Mouse (Mus musculus): ENCODE measurements around the gene Srrm1. TPM values are rescaled to one million over a fixed set of nuclear protein-coding genes. Genes with fewer than 3 reads are reported as not detected.
"Not testable (repeated sequence)": the region's sequence is repeated elsewhere in the genome, so short reads cannot be mapped to it uniquely, and the experiment has no call there.

The Srrm1 gene
- total RNA-seq, 2 experiments from 2014 or later, result 99.3 to 114 TPM

DNA sequence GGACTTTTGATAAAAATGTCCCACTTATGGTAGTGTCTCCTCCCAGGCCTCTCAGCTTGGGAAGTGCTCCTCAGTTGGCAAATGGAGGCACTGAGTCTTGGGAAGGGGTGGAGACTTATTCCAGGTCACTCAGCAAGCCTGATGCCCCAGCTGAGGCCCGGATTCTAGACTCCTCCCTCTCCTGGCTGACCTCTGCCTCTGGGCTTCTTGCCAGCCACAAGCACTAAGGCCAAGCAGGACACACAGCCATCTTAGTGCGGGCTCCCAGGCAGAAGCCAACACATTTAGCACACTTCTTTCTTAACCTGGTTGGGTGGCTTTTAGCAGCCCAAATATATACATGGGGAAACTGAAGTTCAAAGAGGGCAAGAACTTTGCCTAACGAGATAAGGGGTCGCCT, 46.6 kb downstream of the Srrm1 start:
- DNase-seq (ENCODE audit: low spot score in 2 of 2), result peak; percentile 54 to 55

GRCm38 (mm10) chr4:135302261-135302660, 50.9 kb downstream of the Srrm1 start:
- no peak for DNase-seq (ENCODE audit: low spot score in 2 of 2)

DNA sequence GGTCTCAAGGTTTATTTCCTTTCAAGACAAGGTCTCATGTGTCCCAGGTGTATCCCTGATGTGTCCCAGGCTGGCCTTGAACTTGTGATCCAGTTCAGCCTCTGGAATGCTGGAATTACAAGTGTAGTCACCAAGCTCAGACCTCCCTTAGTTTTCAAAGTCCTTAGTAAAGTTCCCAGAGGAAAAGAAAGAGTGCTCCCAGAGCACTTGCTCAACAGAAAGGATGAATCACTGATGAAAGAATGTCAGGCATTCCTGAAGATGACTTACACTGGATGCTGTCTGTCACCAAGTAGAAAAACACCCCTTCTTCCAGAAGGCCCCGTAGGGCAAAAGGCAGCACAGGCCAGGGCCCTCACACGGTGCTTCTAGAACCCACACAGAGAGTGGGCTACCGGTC, 52.0 kb downstream of the Srrm1 start:
- DNase-seq (ENCODE audit: low spot score in 2 of 2), result no peak

DNA sequence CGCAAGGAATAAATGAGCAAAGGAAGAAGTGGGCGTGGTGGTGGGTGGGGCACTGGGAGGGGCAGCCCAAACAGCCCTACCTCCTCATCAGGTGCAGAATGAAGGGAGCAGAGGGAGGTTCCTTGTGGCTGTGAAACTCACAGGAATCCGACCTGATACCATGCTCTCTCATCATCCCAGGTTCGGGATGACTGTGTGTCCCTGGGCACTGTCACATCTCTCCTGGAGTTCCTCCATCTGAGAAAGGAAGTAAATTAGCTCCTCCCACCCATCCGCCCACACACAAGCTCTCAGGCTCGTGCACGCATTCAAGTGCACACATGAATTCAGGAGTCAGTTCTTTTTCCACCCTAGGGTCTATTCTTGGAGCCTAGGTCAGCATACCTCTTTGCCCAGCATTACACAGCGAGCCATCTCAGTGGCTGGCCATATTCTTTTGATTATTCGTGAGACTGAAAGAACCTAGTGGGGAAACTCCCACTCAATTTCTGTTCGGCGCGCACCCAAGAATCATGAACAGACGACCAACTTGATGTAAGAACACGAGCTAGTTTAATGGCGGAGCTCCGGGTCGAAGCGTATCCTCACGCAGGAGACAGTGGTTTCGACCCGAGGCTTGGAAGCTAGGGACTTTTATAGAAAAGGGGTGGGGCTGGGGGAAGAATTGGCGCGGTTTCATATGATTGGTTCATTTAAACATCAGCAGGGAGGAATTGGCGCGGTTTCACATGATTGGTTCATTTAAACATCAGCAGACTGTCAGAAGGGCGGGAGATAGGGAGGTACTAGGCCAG, 52.7 kb downstream of the Srrm1 start:
- no peak for DNase-seq (ENCODE audit: low spot score in 2 of 2)

DNA sequence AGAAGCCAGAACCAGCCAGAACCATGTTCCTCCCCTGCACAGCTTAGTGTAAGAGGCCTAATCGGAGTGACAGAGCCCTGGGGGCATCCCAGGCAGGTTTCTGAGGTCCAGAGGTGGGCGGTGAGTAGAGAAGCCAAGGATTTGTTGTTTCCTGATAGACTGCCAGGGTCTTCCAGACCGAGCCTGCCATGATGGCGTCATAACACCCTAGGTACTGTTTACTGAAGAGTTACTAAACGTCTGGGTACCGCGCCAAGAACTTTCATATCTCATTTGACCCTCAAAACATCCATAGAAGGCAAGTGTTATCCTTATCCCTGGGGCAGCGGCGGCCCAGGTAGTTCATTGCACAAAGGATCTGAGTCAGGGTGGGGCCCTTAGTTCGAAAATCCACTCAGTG, 54.4 kb downstream of the Srrm1 start:
- no peak for DNase-seq (ENCODE audit: low spot score in 2 of 2)

- no peak for DNase-seq (ENCODE audit: low spot score in 2 of 2)
Observed at GRCm38 (mm10) chr4:135297931-135298546, 55.1 kb downstream of the Srrm1 start.

GRCm38 (mm10) chr4:135297146-135297545, 56.0 kb downstream of the Srrm1 start:
- no peak for DNase-seq (ENCODE audit: low spot score in 2 of 2)

GRCm38 (mm10) chr4:135296565-135296964, 56.6 kb downstream of the Srrm1 start:
- no peak for DNase-seq (ENCODE audit: low spot score in 2 of 2)

GRCm38 (mm10) chr4:135293813-135294212, 59.3 kb downstream of the Srrm1 start:
- DNase-seq (ENCODE audit: low spot score in 2 of 2), result no peak

DNA sequence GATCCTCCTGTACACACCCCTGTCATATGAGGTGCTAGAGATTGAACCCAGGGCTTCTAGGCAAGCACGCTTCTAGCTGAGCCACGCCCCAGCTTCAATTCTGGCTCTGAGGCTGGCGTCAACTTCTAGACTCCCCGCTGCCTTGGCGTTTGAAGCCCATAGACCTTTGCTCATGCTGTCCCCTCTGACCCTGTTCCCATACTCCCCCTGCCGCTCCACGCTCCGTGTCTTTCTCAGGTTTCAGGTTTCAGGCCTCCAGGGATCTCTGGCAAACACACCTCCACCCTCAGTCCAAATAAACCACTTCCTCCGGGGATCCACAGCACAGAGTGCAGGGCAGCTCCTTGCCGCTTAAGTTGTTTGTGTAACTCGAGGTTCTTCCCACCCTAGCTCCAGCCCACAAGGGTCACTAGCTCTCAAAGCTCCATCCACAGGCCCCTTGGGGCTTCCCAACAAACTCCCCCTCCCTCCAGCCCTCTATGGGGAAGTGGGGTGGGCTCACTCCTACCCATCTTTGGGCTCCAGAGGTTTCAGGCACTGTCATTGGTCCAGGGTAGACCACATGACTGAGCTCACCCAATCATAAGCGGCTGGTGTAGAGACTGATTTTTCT, 60.5 kb downstream of the Srrm1 start:
- no peak for DNase-seq (ENCODE audit: low spot score in 2 of 2)

- DNase-seq (ENCODE audit: low spot score in 2 of 2), result no peak
Observed at GRCm38 (mm10) chr4:135291841-135292240, 61.3 kb downstream of the Srrm1 start.

GRCm38 (mm10) chr4:135291199-135291598, 61.9 kb downstream of the Srrm1 start:
- no peak for DNase-seq (ENCODE audit: low spot score in 2 of 2)

DNA sequence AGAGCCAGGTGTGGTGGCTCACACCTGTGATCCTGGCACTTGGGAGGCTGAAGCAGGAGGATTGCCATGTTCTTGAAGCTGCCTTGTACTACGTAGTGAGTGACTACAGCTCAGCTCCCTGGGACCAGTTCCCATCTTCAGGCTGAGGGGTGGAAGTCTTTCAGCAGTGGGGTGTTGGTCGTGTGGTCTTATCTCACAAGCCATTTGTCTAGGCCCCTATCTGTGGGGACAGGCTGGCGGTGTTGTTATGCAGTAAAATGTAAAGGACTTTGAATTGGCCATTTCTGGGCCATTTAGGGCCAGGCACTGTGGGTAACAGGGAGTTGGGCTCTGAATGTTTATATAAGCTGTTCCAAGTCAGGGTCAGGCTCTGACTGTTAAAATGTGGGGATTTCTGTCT, 65.1 kb downstream of the Srrm1 start:
- no peak for DNase-seq (ENCODE audit: low spot score in 2 of 2)

DNA sequence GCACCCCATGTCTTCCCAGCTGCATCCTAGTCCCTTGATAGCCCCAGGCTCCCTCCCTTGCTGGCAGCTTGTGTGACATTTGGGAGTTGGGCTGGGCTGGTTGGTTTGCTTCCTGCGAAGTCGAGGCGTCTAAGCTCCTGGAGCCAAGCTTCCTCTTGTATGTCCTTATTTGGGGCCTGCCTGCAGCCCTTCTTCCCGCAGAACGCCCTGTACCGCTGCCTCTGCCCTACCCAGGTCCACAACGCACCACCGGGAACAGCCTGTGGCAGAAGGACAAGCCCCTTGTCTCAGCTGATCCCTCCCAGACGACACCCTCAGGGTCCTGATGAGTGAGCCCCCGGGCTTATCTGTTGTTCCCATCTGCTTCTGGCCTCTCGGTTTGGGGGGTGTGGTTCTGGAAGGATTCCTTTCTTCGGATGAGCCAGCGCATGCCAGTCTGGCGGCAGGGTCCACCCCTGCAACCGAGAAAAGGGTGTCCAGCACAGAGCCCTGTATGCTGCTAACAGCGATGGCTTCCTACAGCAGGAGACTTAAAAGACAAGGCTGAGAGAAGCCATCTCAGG, 66.2 kb downstream of the Srrm1 start:
- no peak for DNase-seq (ENCODE audit: low spot score in 2 of 2)

- DNase-seq (ENCODE audit: low spot score in 2 of 2), result no peak
Observed at GRCm38 (mm10) chr4:135286033-135286622, 67.0 kb downstream of the Srrm1 start.

GRCm38 (mm10) chr4:135285436-135285835, 67.7 kb downstream of the Srrm1 start:
- DNase-seq (ENCODE audit: low spot score in 2 of 2), result no peak

DNA sequence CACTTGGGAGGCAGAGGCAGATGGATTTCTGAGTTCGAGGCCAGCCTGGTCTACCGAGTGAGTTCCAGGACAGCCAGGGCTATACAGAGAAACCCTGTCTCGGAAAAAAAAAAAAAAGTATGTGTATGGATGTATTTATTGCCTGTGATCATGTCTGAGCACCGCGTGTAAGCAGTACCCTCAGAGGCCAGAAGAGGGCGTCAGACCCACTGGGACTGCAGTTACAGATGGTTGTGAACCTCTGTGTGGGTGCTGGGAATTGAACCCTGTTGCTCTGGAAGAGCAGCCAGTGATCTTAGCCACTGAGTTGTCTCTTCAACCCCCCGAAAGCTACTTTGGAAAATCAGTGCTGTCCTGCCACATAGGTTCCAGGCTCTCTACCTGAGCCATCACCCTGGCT, 69.2 kb downstream of the Srrm1 start:
- DNase-seq (ENCODE audit: low spot score in 2 of 2), result no peak

- no peak for DNase-seq (ENCODE audit: low spot score in 2 of 2)
Observed at GRCm38 (mm10) chr4:135283417-135283816, 69.7 kb downstream of the Srrm1 start.

- DNase-seq (ENCODE audit: low spot score in 2 of 2), result no peak
Observed at GRCm38 (mm10) chr4:135282651-135283290, 70.3 kb downstream of the Srrm1 start.

- not testable (repeated sequence) for DNase-seq (ENCODE audit: low spot score in 2 of 2)
Observed at GRCm38 (mm10) chr4:135280016-135280415, 73.1 kb downstream of the Srrm1 start.

Measured in adrenal gland, adult 18-20 months (tissue).